Mouse (Mus musculus): Measurements from ENCODE around the gene Ddah2.

Ddah2 gene

GRCm38 (mm10) chr17:35103221-35103690 lies 44.4 kb downstream of the Ddah2 start:
- DNase-seq (ENCODE audit: low spot score in 2 of 2), result no peak

DNA sequence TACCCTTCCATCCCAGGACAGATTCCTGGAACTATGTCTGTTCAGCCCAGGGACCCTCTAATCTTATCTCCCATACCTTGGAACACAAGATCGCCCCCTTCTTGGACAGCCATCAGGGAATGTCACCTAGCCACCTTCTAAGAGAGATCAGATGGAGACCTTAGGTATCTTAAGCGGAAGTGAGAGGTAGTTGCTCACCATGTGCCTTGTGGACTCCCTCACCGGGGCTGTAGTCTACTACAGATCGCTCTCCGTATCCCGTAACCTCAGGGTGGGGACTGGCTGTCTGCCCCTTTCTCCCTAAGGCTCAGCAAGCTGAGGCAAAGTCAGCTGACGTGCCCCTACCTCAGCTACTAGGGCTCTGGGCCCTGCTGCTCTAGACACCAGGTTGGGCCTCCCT lies 45.2 kb downstream of the Ddah2 start:
- DNase-seq (ENCODE audit: low spot score in 2 of 2), result no peak

- DNase-seq (ENCODE audit: low spot score in 2 of 2), result no peak
Observed at GRCm38 (mm10) chr17:35104754-35105153, 45.9 kb downstream of the Ddah2 start.

DNA sequence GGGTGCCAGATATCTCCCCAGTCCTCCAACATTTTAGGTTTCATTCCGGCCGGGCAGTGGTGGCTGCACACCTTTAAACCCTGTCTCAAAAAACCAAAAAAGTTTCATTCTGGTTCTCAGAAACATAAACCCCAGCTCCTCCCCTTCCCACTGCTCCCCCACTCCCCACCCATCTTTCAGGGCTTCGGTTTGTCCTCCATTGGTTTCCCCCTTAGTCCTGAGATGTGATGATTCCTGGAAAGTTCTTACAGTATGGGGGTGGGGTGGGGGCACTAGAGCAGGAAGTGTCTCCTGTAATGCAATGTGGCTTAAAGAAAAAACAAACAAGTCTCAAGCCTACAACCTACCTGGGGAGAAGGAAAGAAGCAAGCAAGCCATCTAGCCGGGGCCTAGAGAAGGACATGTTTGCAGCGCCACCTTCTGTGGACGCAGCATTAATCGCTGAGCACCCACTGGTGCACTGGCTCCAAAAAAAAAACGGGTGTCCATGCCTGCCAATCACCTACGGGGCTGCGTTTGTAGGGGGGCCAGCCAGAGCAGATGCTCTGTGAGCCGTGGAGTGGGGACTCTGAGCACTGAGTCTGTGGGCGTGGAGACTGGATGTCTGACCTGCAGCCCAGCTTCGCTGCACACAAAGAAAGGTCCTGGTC lies 47.0 kb downstream of the Ddah2 start:
- DNase-seq (ENCODE audit: low spot score in 2 of 2), result no peak

DNA sequence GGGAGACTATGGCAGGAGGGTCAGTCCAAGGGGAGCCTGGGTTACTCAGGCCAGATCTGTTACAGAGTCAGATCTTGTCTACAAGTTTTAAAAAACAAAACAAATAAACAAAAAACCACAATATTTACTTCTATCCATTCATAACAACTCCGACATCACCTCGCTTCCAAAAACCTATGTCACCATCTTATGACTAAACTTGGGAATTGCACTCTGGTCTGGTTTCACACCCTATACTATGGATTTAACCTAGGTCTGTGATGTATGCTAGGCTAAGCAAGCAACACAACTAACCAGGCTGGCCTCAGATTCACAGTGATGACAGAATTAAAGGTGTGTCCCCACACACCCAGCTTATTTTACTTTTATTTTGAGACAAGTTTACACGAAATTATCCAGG lies 47.7 kb downstream of the Ddah2 start:
- no peak for DNase-seq (ENCODE audit: low spot score in 2 of 2)

DNA sequence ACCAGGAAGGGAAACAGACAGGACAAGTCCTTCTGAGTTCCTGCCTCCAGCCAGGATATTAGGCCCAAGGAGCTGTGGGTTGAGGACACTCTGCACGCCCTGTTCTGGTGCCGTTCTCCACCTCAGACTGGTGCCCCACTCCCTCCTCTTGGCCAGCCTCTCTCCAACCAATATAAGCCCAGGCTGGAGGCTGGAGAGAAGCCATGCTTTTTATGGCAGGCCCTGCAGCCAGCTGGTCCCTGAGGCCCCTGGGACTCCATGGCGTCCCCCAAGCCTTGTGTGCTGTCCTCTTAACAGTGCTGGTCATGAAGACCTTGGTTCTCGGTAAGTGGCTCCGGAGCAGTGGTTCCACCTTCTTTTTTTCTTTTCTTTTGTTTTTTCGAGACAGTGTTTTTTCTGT lies 49.3 kb downstream of the Ddah2 start, which contains the start of gene Ly6g5c:
Gene Ly6g5c (plus strand): TSS at position 183 of the 400 bp plus-strand sequence.
- no peak for DNase-seq (ENCODE audit: low spot score in 2 of 2)

Data from urinary bladder, adult 18-20 months (tissue).